Mouse (Mus musculus): ENCODE data around the gene Zfp652. TPM values are rescaled to one million over a fixed set of nuclear protein-coding genes. Genes with fewer than 3 reads are reported as not detected.

Zfp652 gene
- total RNA-seq, 2 experiments from 2014 or later: 49.2 to 53.4 TPM

GRCm38 (mm10) chr11:95762996-95763395, 50.5 kb downstream of the Zfp652 start:
- no peak for DNase-seq (ENCODE audit: low spot score in 2 of 2)

DNA sequence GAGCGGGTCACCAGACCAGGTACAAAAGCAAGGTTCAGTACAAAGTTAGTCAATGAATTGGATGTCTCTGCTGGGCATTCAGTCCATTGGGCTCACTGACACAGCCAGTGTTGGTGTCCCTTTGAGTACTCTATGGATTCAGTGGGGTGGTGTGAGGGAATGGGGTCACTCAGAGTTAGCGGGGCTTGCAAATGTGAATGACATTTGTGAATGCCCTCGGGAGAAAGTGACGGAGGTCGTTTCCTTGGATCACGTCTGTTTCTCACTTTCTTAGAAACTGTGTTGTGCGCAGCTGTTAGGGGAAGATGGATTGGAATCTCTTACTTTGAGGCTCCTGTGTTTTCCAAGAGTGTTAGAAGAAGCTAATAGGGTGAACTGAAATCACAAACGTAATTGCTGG, 52.3 kb downstream of the Zfp652 start:
- DNase-seq (ENCODE audit: low spot score in 2 of 2): no peak

DNA sequence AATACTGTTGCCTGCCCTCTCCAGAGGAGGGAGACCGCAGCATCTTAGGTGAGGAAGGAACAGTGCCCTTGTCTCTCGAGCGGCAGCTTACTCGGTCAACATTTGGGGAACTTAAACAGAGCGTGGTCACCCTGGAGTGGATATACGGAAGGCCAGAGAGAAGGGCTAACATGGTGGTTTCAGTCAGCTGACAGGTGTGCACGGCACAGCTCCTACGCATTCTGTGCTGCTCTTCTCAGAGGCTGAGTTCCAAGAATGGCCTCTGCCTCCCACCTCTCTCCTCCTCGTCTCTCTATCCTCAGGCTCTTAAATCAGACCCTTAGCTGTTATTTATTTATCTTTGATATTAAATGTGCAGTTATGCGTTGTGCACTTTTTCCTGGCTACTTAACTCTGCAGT, 52.9 kb downstream of the Zfp652 start:
- DNase-seq (ENCODE audit: low spot score in 2 of 2): no peak

GRCm38 (mm10) chr11:95768244-95768643, 55.8 kb downstream of the Zfp652 start:
- no peak for DNase-seq (ENCODE audit: low spot score in 2 of 2)

DNA sequence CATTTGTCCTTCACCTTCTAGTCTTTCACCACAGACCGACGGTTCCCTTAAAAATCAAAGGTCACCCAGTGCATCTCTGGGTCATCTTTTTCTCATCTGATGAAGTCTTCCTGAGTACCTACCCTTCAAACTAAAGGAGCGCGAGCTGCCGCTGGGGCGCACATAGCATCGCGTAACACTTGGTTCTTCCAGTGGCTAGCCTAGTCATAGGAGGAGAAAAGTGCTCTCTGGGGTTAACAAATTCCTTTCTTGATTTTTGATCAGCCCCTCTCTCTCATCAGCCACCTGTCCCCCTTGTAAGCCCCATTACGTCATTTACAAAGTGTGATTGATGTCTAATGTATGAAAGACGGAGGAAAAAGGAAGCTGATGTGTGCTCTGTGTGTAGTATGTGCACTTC, 56.7 kb downstream of the Zfp652 start:
- DNase-seq (ENCODE audit: low spot score in 2 of 2): no peak

DNA sequence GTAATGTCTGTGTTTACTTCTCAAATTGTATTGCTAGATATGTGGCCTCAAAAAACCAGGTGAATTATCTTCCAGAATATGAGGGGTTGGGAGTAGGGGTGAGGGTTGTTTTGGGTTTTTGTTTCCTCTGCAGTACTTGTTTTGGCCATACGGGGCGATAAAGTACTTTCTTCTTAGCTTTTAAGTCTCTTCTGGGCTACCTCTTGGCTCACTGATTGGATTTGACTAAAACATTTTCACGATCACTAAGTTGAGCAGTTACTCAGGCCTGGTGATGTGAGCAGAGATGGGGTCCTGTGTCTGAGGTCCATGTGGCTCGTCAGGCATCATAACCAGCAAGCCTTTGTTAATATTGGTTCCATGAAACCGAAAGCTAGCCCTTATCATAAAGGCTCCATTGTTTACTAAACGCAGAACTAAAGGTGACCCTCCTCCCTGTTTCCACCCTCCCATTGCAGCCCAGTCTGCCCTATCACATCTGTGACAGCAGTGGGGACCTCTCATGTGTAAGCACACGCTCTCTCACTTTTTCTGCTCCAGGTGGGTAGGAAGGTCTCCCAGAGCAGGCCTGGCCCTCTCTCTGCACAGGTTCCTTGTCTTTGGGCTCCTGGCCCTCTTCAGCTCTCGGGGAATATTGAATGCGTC, 58.4 kb downstream of the Zfp652 start:
- DNase-seq (ENCODE audit: low spot score in 2 of 2): no peak

- DNase-seq (ENCODE audit: low spot score in 2 of 2): no peak
These were observed 59.2 kb downstream of the Zfp652 start for GRCm38 (mm10) chr11:95771665-95772064.

GRCm38 (mm10) chr11:95773264-95773663, 60.8 kb downstream of the Zfp652 start:
- no peak for DNase-seq (ENCODE audit: low spot score in 2 of 2)

GRCm38 (mm10) chr11:95777323-95778297, 65.1 kb downstream of the Zfp652 start:
- peak in 1 of 2 experiments; percentile 44 for DNase-seq (ENCODE audit: low spot score in 2 of 2)

GRCm38 (mm10) chr11:95778831-95779251, 66.4 kb downstream of the Zfp652 start:
- no peak for DNase-seq (ENCODE audit: low spot score in 2 of 2)

DNA sequence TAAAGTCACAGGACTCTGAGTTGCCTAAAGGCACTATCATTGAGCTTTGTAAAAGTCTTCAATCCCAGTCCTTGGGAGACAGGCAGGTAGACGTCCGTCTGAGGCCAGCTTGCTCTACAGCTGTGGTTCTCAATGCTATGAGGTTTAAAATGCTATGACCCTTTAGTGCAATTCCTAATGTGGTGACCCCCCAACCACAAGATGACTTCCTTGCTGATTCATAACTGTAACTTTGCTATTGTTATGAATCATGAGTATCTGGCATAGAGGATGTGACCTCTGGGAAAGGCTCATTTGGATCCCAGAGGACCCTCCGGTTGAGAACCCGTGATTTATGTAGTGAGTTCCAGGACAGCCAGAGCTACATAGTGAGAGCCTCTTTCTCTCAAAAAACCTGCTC, 66.9 kb downstream of the Zfp652 start:
- DNase-seq (ENCODE audit: low spot score in 2 of 2): no peak

- no peak for DNase-seq (ENCODE audit: low spot score in 2 of 2)
These were observed 68.0 kb downstream of the Zfp652 start for GRCm38 (mm10) chr11:95780480-95780879.

GRCm38 (mm10) chr11:95781557-95781956, 69.1 kb downstream of the Zfp652 start:
- DNase-seq (ENCODE audit: low spot score in 2 of 2): no peak

- no peak for DNase-seq (ENCODE audit: low spot score in 2 of 2)
These were observed 71.0 kb downstream of the Zfp652 start for GRCm38 (mm10) chr11:95783457-95783856.

GRCm38 (mm10) chr11:95783958-95784357, 71.5 kb downstream of the Zfp652 start:
- no peak for DNase-seq (ENCODE audit: low spot score in 2 of 2)

DNA sequence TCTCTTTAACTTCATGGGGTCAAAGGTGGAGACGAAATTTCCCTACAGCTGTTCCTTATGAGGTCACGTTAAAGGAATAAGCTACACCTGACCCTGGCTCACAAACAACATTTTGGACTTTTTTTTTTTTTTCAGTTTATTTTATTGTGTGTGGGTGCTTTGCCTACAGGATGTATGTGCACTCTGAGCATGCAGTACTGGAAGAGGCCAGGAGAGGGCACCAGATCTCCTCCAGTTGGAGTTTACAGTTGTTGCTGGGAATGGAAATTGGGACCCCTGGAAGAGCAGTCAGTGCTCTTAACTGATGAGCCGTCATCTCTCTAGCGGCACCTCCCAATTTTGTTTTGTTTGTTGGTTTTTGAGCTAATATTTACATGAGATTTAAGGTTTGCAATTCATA, 73.2 kb downstream of the Zfp652 start:
- no peak for DNase-seq (ENCODE audit: low spot score in 2 of 2)

GRCm38 (mm10) chr11:95786511-95786910, 74.0 kb downstream of the Zfp652 start:
- no peak for DNase-seq (ENCODE audit: low spot score in 2 of 2)

GRCm38 (mm10) chr11:95789451-95789891, 77.0 kb downstream of the Zfp652 start:
- DNase-seq (ENCODE audit: low spot score in 2 of 2): no peak

DNA sequence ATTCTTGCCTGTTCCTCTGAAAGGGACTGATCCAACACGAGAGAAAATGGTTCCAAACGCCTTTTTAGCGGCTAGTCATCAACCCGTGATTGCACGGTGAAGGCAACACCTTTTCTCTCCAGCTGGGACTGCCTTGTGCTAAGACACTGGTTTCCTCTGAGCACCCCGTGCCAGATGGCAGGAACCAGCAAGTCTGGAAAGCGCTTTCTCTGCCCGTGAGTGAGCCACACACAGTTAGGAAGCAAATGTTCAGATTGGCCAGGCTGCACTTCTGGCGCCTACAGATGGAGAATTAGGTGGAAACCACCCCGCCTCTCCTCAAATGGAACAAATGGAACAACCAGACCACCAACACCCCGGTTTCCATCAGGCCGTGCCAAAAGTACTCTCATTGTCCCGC, 79.3 kb downstream of the Zfp652 start:
- no peak for DNase-seq (ENCODE audit: low spot score in 2 of 2)

GRCm38 (mm10) chr11:95792950-95793509, 80.6 kb downstream of the Zfp652 start:
- no peak for DNase-seq (ENCODE audit: low spot score in 2 of 2)

DNA sequence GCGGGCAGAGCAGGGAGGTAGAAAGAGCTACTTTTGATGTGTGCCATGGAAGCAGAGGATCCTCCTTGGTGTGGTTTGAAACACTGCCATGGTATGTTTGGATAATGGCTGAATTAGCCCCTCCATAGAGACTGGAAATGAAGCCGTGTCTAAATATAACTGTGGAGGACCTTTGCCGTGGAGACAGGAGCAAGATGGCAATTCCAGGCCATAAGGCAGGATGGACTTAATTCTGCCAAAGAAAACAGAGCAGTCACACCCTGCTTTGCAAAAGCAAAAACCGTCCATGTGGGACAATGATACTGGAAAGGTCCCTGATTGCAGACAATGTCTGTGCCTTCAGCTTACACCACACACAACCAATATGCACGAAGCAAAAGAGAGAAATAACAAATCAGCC, 81.7 kb downstream of the Zfp652 start:
- DNase-seq (ENCODE audit: low spot score in 2 of 2): no peak

- DNase-seq (ENCODE audit: low spot score in 2 of 2): no peak
These were observed 83.1 kb downstream of the Zfp652 start for GRCm38 (mm10) chr11:95795582-95795981.

Measured in gastrocnemius, postnatal 4 days (tissue).